Mouse (Mus musculus) forebrain, embryonic 16.5 days (tissue): Measurements from ENCODE around the gene Pdxdc1. TPM values are rescaled to one million over a fixed set of nuclear protein-coding genes. Genes with fewer than 3 reads are reported as not detected.

Source experiments
- ATAC-seq: fragments of 200-750 bp; cut with Nextera tagmentation; 2 replicates; pipeline ENCODE4 v1.8.0; 2017; ENCODE audit warnings: mild to moderate bottlenecking, moderate library complexity
- H3K27ac ChIP-seq: fragments of 300-500 bp; sonication (generic); 2 replicates; pipeline ENCODE4 v1.5.1; 2014; ENCODE audit warnings: low read length, control low read depth
- H3K27me3 ChIP-seq: fragments of 300-500 bp; sonication (generic); replicated peaks from 2 replicates; pipeline ENCODE4 v1.6.1; 2014; ENCODE audit warnings: low read length; ENCODE audit not compliant: control insufficient read depth, insufficient read depth
- H3K36me3 ChIP-seq: fragments of 300-500 bp; sonication (generic); 2 replicates; pipeline ENCODE4 v1.6.1; 2014; ENCODE audit not compliant: control insufficient read depth, insufficient read depth
- H3K4me1 ChIP-seq: fragments of 300-500 bp; sonication (generic); replicated peaks from 2 replicates; pipeline ENCODE4 v1.6.1; 2014; ENCODE audit warnings: low read length; ENCODE audit not compliant: control insufficient read depth, insufficient read depth
- H3K4me2 ChIP-seq: fragments of 300-500 bp; sonication (generic); 2 replicates; pipeline ENCODE4 v1.6.1; 2014; ENCODE audit warnings: mild to moderate bottlenecking, low read length, control low read depth
- H3K4me3 ChIP-seq: fragments of 300-500 bp; sonication (generic); replicated peaks from 2 replicates; pipeline ENCODE4 v1.5.1; 2014; ENCODE audit warnings: mild to moderate bottlenecking, low read length, control low read depth
- H3K9ac ChIP-seq: fragments of 300-500 bp; sonication (generic); replicated peaks from 2 replicates; pipeline ENCODE4 v1.6.1; 2014; ENCODE audit warnings: low read depth, low read length, control low read depth
- H3K9me3 ChIP-seq: fragments of 300-500 bp; sonication (generic); 2 replicates; pipeline ENCODE4 v1.6.1; 2016; ENCODE audit warnings: low read length; ENCODE audit not compliant: control insufficient read depth
- WGBS: fragments of 180-500 bp; shearing (Covaris S2); extraction: QIAGEN DNeasy Blood & Tissue Kit; methylation state at CpG from one replicate; pipeline ENCODE4 v1.1.7; 2014; 5-methylcytosine and 5-hydroxymethylcytosine counted together
- polyA plus RNA-seq: library from polyadenylated mRNA; unstranded; fragments of >200 nt; fragmentation: Nextera tagmentation; extraction: Ambion mirVana; gene quantifications from 2 replicates; pipeline ENCODE4 v1.2.1, GENCODE M21; 2015

The Pdxdc1 gene
- polyA plus RNA-seq, 1 experiment from 2014 or later, result 73.7 TPM

DNA sequence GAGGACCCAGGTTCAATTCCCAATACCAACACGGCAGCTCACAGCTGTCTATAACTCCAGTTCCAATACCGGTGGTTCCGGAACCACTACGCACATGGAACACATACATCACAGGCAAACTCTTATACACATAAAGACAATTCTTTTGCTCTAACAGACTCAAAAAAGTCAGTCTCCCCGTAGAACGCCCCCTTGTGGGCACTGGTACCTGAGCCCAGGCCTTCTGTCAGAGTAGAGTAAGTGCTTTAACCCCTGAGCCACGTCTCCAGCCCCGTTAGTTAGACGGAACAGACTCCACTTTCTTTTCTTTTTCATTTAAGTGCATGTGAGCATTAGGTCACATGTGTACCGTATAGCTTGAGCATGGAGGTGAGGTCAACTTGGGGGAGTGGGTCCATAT is 72.5 kb downstream of the Pdxdc1 start:
- H3K36me3 ChIP-seq, result peaks cover 43% of the 10 kb centered on the region
- H3K27ac ChIP-seq, result no peak overlapping the region
- no peak overlapping the region for H3K9ac ChIP-seq
- ATAC-seq, result no peak
- H3K4me2 ChIP-seq, result no peak overlapping the region
- H3K4me3 ChIP-seq, result no peak overlapping the region
- H3K27me3 ChIP-seq, result no peaks in the 10 kb centered on the region
- H3K4me1 ChIP-seq, result no peaks in the 10 kb centered on the region
- H3K9me3 ChIP-seq, result no peaks in the 10 kb centered on the region
- WGBS, result 85% methylated on average over 10 of the region's 10 CpGs

DNA sequence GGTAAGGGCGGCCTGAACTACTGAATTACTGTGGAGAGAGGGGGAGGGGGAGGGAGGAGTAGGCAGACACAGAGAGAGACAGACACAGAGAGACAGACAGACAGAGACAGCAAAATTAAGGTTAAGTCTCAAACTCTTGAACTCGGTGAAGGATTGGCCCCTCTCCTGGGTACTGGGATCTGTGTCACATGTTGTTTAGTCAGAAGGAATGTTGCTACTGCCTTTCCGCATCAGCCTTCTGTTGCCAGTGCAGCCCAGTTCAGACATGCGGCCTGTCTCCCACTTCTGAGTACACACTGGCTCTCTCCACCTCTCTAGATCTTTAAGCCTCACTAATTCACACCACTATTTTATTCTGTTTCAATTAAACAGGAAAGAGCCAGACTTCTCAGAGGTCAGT is 76.4 kb downstream of the Pdxdc1 start:
- Histone ChIP-seq H3K9me3 (no peaks in the 10 kb centered on the region), H3K27me3 (no peaks in the 10 kb centered on the region), H3K4me1 (0 out of 2 replicates have a peak, but pooled peaks cover 2% of the 10 kb centered on the region), H3K4me2 (no peak overlapping the region), H3K27ac (no peak overlapping the region), H3K4me3 (no peak overlapping the region), H3K9ac (no peak overlapping the region), H3K36me3 (peaks cover 25% of the 10 kb centered on the region)
- ATAC-seq, result no peak
- 86% methylated on average over 4 of the region's 4 CpGs for WGBS

DNA sequence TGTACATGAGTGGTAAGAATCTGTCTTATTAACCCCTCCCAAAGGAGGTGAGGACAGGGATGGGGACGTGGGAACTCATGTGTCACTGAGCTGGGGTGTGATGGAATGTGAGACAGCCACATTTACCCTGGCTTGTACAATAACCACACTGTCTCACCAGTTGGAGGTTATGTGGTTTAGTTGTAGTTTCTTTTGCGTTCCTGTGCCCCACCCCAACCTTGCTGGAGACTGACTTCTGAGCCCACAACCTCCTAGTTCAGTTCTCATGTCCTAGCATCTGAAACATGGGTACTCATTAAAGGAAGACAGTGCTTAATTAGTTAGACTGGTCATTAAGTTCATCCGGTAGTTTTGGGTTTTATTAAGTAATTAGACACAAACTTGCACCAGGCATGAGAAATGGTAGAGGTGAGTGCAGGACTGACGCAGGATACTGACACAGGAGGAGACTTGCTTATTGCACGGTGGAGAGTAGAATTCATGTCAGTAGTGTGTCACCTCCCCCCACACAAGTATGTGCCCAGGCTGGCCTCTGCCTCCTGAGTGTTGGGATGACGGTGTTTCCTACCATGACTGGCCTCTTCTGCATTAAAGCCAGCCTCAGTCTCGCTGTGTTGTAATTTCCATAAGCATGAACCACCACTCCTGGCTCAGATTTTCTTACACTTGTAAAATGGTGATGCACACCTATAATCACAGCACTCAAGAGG is 77.0 kb downstream of the Pdxdc1 start:
- Histone ChIP-seq H3K36me3 (peaks cover 25% of the 10 kb centered on the region), H3K27me3 (no peaks in the 10 kb centered on the region), H3K27ac (no peak overlapping the region), H3K4me3 (no peak overlapping the region), H3K4me2 (no peak overlapping the region), H3K9me3 (no peaks in the 10 kb centered on the region), H3K9ac (no peak overlapping the region), H3K4me1 (peaks cover 4% of the 10 kb centered on the region)
- no peak for ATAC-seq
- WGBS, result 83% methylated on average over 7 of the region's 7 CpGs

DNA sequence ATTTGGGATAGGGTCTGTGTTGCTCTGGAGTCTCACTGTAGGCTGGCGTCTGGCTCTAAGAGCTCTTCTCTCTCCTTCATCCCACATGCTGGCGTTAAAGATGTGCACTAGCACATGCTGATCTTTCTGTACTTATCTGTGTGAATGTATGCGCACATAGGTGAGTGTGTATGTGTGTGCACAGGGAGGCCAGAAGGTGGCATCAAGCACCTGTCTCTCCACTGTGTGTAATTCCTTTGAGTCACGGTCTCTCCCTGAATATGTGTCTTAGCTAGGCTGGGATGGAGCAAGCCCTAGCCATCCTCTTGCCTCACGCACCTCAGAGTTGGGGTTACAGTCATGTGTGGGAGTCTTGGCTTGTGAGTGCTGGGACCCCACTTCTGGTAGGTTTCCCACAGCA is 82.2 kb downstream of the Pdxdc1 start:
- 97% methylated on average over 5 of the region's 5 CpGs for WGBS
- no peaks in the 10 kb centered on the region for H3K27me3 ChIP-seq
- peaks cover 22% of the 10 kb centered on the region for H3K4me1 ChIP-seq
- no peaks in the 10 kb centered on the region; the same call in 1 of the 2 replicates for H3K9me3 ChIP-seq
- no peak overlapping the region for H3K4me3 ChIP-seq
- ATAC-seq, result no peak
- H3K4me2 ChIP-seq, result peak overlapping the region; percentile 78
- H3K27ac ChIP-seq, result no peak overlapping the region
- H3K36me3 ChIP-seq, result peaks cover 3% of the 10 kb centered on the region; the same call in 1 of the 2 replicates
- no peak overlapping the region for H3K9ac ChIP-seq

DNA sequence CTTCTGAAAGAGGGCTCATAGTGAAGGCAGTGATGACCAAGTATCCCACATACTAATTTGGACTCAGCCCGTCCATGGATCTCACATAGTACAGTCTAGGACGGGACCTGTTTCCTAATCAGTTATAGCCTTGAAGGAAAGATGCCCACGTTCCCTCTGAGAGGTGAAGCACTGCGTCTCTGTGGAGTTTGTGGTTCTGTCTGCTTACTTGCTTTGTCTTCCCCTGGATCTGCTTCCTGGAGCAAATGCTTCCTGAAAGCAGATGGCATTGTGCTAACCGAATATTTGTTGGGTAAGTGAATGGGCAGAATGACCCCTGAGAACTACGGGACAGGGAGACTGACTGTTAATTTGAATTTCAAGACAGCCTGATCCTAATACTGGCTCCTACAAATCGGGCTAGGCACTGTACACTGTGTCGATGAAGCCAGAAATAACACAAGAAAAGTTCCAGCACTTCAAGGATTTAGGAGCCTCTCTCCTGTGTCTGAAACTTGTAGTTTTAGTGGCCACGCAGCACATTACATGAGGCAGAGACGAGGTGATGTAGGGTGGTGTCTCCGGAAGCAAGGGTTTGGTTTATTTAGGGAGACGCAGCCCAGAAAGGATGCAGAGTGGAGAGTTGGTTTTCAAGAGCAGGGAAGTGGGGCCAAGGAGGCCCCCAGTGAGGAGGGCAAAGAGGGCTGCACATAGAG is 83.0 kb downstream of the Pdxdc1 start:
- Histone ChIP-seq H3K9me3 (no peaks in the 10 kb centered on the region; the same call in 1 of the 2 replicates), H3K27ac (peak overlapping the region; percentile 96; the same call in 1 of the 2 replicates), H3K4me3 (peak overlapping the region; percentile 78), H3K4me1 (peaks cover 22% of the 10 kb centered on the region), H3K4me2 (peak overlapping the region; percentile 78), H3K36me3 (peaks cover 3% of the 10 kb centered on the region; the same call in 1 of the 2 replicates), H3K27me3 (no peaks in the 10 kb centered on the region), H3K9ac (peak overlapping the region; percentile 81)
- ATAC-seq, result no peak
- 36% methylated on average over 12 of the region's 12 CpGs for WGBS

DNA sequence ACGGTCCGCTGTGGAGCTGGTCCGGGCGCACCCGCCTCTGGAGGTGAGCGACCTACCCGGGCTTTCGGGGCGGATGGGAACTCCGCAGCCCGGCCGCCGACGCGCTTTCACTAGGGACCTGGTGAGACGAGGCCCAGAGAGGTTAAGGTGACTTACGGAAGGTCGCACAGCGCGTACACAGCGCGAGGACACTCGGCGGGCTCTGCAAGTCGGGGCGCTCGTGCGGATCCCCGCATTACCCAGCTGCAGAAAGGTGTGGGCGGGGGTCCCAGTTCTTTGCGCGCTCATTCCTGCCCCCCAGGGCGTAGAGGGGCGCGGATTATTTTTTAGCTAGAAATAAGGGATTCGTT is 83.6 kb downstream of the Pdxdc1 start:
- H3K27ac ChIP-seq, result peak overlapping the region; percentile 96
- no peaks in the 10 kb centered on the region; the same call in 1 of the 2 replicates for H3K9me3 ChIP-seq
- H3K4me3 ChIP-seq, result peak overlapping the region; percentile 78
- WGBS, result under 1% methylated on average over 36 of the region's 36 CpGs
- H3K36me3 ChIP-seq, result peaks cover 7% of the 10 kb centered on the region; the same call in 1 of the 2 replicates
- peak overlapping the region; percentile 81 for H3K9ac ChIP-seq
- H3K4me2 ChIP-seq, result peak overlapping the region; percentile 78
- peaks cover 22% of the 10 kb centered on the region for H3K4me1 ChIP-seq
- peak; percentile 38 for ATAC-seq
- no peaks in the 10 kb centered on the region for H3K27me3 ChIP-seq

DNA sequence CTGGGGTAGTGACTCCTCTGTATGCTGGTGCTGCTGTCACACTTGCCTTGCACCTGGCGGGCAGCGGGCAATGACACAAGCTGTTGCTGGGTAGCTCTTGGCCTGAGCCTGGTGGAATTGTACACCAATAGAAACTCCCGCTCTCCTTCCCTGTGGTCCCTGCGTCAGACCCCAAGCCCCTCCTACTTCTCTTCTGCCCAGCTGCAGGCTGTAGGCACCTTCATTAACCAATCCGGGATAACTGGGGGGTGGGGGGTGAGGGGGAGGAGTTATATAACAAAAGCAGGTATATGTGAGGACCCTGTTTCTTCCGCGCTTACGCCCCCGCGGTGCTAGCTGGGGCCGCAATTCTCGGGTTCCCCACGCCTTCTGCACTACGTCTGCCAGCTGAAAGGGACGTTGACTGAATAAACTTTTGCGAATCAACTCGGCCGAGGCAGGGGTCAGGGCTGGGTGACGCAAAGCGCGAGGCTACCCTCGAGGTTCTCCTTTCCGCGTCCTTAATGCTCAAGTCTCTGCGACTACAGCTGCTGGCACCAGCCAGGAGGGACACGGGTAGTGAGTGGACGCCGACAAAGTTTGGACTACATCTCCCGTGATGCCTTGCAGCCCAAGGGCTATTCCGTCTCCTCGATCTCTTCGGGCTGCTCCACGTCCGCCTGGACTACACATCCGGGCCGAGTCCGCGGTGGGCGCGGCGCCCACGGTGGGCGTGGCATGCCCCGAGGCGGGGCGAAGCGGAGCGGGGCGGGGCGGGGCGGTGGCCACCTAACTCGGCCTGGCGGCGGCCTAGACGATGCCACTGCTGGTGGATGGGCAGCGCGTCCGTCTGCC is 84.2 kb downstream of the Pdxdc1 start, which contains the start of gene Ntan1:
Gene Ntan1 (plus strand): TSS at position 286 of the 834 bp plus-strand sequence.
- peak; percentile 95 for ATAC-seq
- Histone ChIP-seq H3K9ac (peak within 1 kb of the TSS; percentile 81), H3K36me3 (peaks cover 9% of the 10 kb centered on the region; the same call in 1 of the 2 replicates), H3K9me3 (no peaks in the 10 kb centered on the region; the same call in 1 of the 2 replicates), H3K4me1 (peaks cover 22% of the 10 kb centered on the region), H3K4me3 (peak within 1 kb of the TSS; percentile 78), H3K27me3 (no peaks in the 10 kb centered on the region), H3K27ac (peak within 1 kb of the TSS; percentile 96), H3K4me2 (peak within 1 kb of the TSS; percentile 78)
- under 1% methylated on average over 58 of the region's 58 CpGs for WGBS

DNA sequence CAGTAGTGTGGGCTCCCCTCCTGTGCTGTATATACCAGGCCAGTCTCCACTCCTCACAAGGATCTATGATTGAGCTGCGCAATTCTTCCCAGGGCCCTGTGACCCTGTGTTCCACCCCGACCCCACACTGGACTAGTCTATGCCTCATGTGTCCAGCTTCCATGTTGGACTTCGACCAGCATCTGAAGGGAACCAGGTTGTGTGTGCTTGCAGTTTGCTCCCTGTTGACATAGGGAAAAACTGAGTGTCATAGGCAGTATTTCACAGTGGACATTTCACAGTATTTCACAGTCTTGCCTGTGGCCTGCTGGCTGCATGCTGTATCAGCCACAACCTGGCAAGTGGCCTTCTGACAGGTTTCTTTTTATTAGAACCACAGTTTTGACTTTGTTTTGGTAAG is 89.7 kb downstream of the Pdxdc1 start:
- Histone ChIP-seq H3K36me3 (peaks cover 35% of the 10 kb centered on the region), H3K4me2 (no peak overlapping the region)
- ATAC-seq, result no peak

DNA sequence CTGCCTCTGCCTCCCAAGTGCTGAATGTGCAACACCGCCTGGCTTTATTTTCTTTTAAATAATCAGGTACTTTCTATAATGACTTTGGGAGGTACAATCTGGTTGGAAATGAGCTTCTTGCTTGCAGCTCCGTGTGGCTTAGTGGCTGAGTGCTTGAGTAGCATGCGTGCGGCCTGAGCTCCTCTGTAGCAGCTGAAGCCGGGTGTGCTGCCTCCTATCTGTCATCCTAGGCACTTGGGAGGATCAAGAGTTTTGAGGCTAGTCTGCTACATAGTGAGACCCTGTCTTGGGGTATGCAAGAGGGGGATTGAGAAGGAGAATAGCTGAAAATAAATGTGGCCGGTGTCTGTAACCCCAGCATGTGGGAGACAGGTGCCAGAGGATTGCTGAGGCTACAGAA is 90.8 kb downstream of the Pdxdc1 start:
- no peak for ATAC-seq
- no peaks in the 10 kb centered on the region for H3K27me3 ChIP-seq
- no peak overlapping the region for H3K9ac ChIP-seq
- no peaks in the 10 kb centered on the region for H3K9me3 ChIP-seq
- H3K4me2 ChIP-seq, result no peak overlapping the region
- H3K4me1 ChIP-seq, result no peaks in the 10 kb centered on the region
- peaks cover 39% of the 10 kb centered on the region for H3K36me3 ChIP-seq
- no peak overlapping the region for H3K27ac ChIP-seq
- no peak overlapping the region for H3K4me3 ChIP-seq
- 92% methylated on average over 6 of the region's 6 CpGs for WGBS

More for the DNA sequence above, 89.7 kb downstream of the Pdxdc1 start:
- no peak overlapping the region for H3K27ac ChIP-seq
- H3K4me3 ChIP-seq, result no peak overlapping the region
- H3K4me1 ChIP-seq, result peaks cover 3% of the 10 kb centered on the region
- H3K9ac ChIP-seq, result no peak overlapping the region
- H3K9me3 ChIP-seq, result no peaks in the 10 kb centered on the region
- 99% methylated on average over 3 of the region's 3 CpGs for WGBS
- no peaks in the 10 kb centered on the region for H3K27me3 ChIP-seq
